19 mouse cellular contexts compared by ENCODE assay signal in genomic region chr7:34189376-34189989, GRCm38 (mm10). TPM values are rescaled to one million over a fixed set of nuclear protein-coding genes. Genes with fewer than 3 reads are reported as not detected.
A peak's percentile ranks its signal among the peaks of the same experiment; 100 is the strongest.
DNase-seq lines count a peak whose midpoint lies in the region; ATAC-seq and TF ChIP-seq lines count a peak whose summit lies in the region.
"Had no signal": no experiment of that assay in that cellular context is flagged by ENCODE, and none has a peak within 500 bp of the region (broad histone marks: within the 10 kb centered on the region; RNA-seq: fewer than 3 reads in every experiment).

No protein-coding gene starts in this region.

- DNase-seq in cerebellum, adult 2 months = no peak
- DNase-seq in cerebellum, adult 11 months = no peak
- peak; percentile 87 for DNase-seq in A20 (ENCODE audit: low read depth, low spot score)
- peak; percentile 18 for DNase-seq in brain, adult 2 months (ENCODE audit: low read depth, low spot score)
- DNase-seq in urinary bladder, postnatal 14 days (ENCODE audit: low spot score) = no peak
- no peak for DNase-seq in T-cell, adult 2 months (ENCODE audit: low spot score)
- no peak for DNase-seq in layer of hippocampus, adult 18-20 months (ENCODE audit: low spot score in 2 of 2)
- DNase-seq: cerebellum, adult 18-20 months; gastrocnemius, postnatal 14 days; heart, postnatal 10 days; left cerebral cortex, postnatal 4 days; liver, embryonic 13.5 days; thymus, adult 18-20 months had no signal

- WGBS in cerebellum, adult 2 months = 90% methylated on average over 12 of the region's 12 CpGs

- H3K4me1 ChIP-seq in cerebellum, adult 2 months (ENCODE audit: control insufficient read depth, insufficient read depth, low read length) = peaks cover 15% of the 10 kb centered on the region
- H3K4me1 ChIP-seq: embryonic facial prominence, embryonic 13.5 days; liver, embryonic 13.5 days; midbrain, embryonic 15.5 days had no signal

- no peak for TF ChIP-seq CTCF in cerebellum, adult 2 months (IDR thresholded peaks at IDR 0.05; ENCODE audit: borderline replicate concordance, insufficient read depth, low read depth, low read length)

- 0 out of 2 replicates have a peak overlapping the region, but pooled peaks have one; percentile 21 for H3K27ac ChIP-seq in cerebellum, adult 2 months (ENCODE audit: insufficient read depth, low read length)
- H3K27ac ChIP-seq: embryonic facial prominence, embryonic 13.5 days; hindbrain, embryonic 14.5 days; liver, embryonic 13.5 days; midbrain, embryonic 15.5 days had no signal

- peak; percentile 91 for ATAC-seq in megakaryocyte, adult 5-6 weeks (ENCODE audit: poor library complexity, severe bottlenecking)
- ATAC-seq: intestine, postnatal 0 days; midbrain, embryonic 15.5 days had no signal

- no peaks in the 10 kb centered on the region for H3K27me3 ChIP-seq in cerebellum, adult 2 months (ENCODE audit: control insufficient read depth, insufficient read depth, low read length)
- H3K27me3 ChIP-seq: embryonic facial prominence, embryonic 13.5 days; liver, embryonic 13.5 days; megakaryocyte, embryonic 14.5 days; midbrain, embryonic 15.5 days had no signal

- H3K4me3 ChIP-seq in cerebellum, adult 2 months (replicated peaks; ENCODE audit: insufficient read depth, low read depth, low read length) = no peak overlapping the region
- H3K4me3 ChIP-seq: embryonic facial prominence, embryonic 13.5 days; liver, embryonic 13.5 days; megakaryocyte, embryonic 14.5 days; midbrain, embryonic 15.5 days had no signal

- TF ChIP-seq POLR2A in cerebellum, adult 2 months (IDR thresholded peaks at IDR 0.05; ENCODE audit: borderline replicate concordance, insufficient read depth, low read length) = no peak

RNA-seq across cellular contexts. Expression of gene Pdcd2l, which starts 7.0 kb away (rescaled TPM):
- polyA plus RNA-seq in cerebellum, adult 2 months (2012; rRNA removed) = 40.0 and 41.8 TPM in 2 replicates
- 26.1 and 30.6 TPM in 2 replicates for total RNA-seq in megakaryocyte, adult 5-6 weeks (2015)
- 33.9 and 37.0 TPM in 2 replicates for total RNA-seq in megakaryocyte, adult 5-6 weeks (2017)
- total RNA-seq in layer of hippocampus, adult 18-20 months (2021) = 10 to 100 TPM; 22.4 to 24.5 TPM

RNA-seq across cellular contexts. Expression of gene Uba2, which starts 20.1 kb away (rescaled TPM):
- 106 and 110 TPM in 2 replicates for polyA plus RNA-seq in cerebellum, adult 2 months (2012; rRNA removed)
- total RNA-seq in megakaryocyte, adult 5-6 weeks (2015) = 111 and 115 TPM in 2 replicates
- 121 and 126 TPM in 2 replicates for total RNA-seq in megakaryocyte, adult 5-6 weeks (2017)
- total RNA-seq in layer of hippocampus, adult 18-20 months (2021) = 10 to 100 TPM; 87.2 TPM

RNA-seq across cellular contexts. Expression of gene Gpi1, which starts 40.7 kb away (rescaled TPM):
- 611 and 659 TPM in 2 replicates for polyA plus RNA-seq in cerebellum, adult 2 months (2012; rRNA removed)
- total RNA-seq in megakaryocyte, adult 5-6 weeks (2015) = 345 and 348 TPM in 2 replicates
- 393 and 429 TPM in 2 replicates for total RNA-seq in megakaryocyte, adult 5-6 weeks (2017)
- total RNA-seq in layer of hippocampus, adult 18-20 months (2021) = 100 to 1,000 TPM; 785 to 815 TPM

RNA-seq across cellular contexts. Expression of gene Wtip, which starts 56.4 kb away (rescaled TPM):
- 6.0 and 6.1 TPM in 2 replicates for polyA plus RNA-seq in cerebellum, adult 2 months (2012; rRNA removed)
- 0.09 and 0.14 TPM in 2 replicates for total RNA-seq in megakaryocyte, adult 5-6 weeks (2015)
- 0.33 TPM in 1 of 2 replicates, not detected in the other for total RNA-seq in megakaryocyte, adult 5-6 weeks (2017)
- 10 to 100 TPM in 1 of 2 experiments, 1 to 10 TPM in 1; 9.5 to 11.6 TPM for total RNA-seq in layer of hippocampus, adult 18-20 months (2021)

Comparison
In these comparisons a context has a peak if more than half of its experiments do, and no peak if none do; other contexts are left out.
1. DNase-seq: peak in A20 (single experiment) and brain, adult 2 months (single experiment); none in cerebellum, adult 2 months (0 of 2), cerebellum, adult 11 months (single experiment), urinary bladder, postnatal 14 days (single experiment), T-cell, adult 2 months (single experiment) and layer of hippocampus, adult 18-20 months (0 of 2).